Mouse (Mus musculus) testis, adult 2 months (tissue): ENCODE data around the gene Pawr. TPM values are rescaled to one million over a fixed set of nuclear protein-coding genes. Genes with fewer than 3 reads are reported as not detected.

Experiments used
- H3K27ac ChIP-seq: fragments of 200-500 bp; 2 replicates; pipeline ENCODE4 v1.5.1; 2012; ENCODE audit warnings: low read depth, low read length; ENCODE audit not compliant: control insufficient read depth, insufficient read depth
- H3K27me3 ChIP-seq: fragments of 200-500 bp; 2 replicates; pipeline ENCODE4 v1.6.1; 2012; ENCODE audit warnings: mild to moderate bottlenecking, low read length, moderate library complexity; ENCODE audit not compliant: control insufficient read depth, insufficient read depth
- H3K36me3 ChIP-seq: fragments of 200-500 bp; 2 replicates; pipeline ENCODE4 v1.6.1; 2012; ENCODE audit warnings: mild to moderate bottlenecking, low read length; ENCODE audit not compliant: control insufficient read depth, insufficient read depth
- H3K4me1 ChIP-seq: fragments of 200-500 bp; 2 replicates; pipeline ENCODE4 v1.6.1; 2012; ENCODE audit warnings: low read length; ENCODE audit not compliant: control insufficient read depth, insufficient read depth
- H3K4me3 ChIP-seq: fragments of 200-500 bp; 2 replicates; pipeline ENCODE4 v1.5.1; 2012; ENCODE audit warnings: low read depth, mild to moderate bottlenecking, low read length, moderate library complexity, mixed read lengths; ENCODE audit not compliant: control insufficient read depth
- CTCF ChIP-seq: fragments of 200-500 bp; IDR thresholded peaks from 2 replicates; pipeline ENCODE4 v1.5.1; 2012; ENCODE audit warnings: low read depth, mild to moderate bottlenecking, inconsistent platforms, low read length, moderate library complexity; ENCODE audit not compliant: control insufficient read depth, insufficient read depth, insufficient replicate concordance
- POLR2A ChIP-seq: fragments of 200-500 bp; IDR thresholded peaks from 2 replicates; pipeline ENCODE4 v1.6.1; 2012; ENCODE audit warnings: low read depth, mild to moderate bottlenecking, inconsistent platforms, low read length, moderate library complexity; ENCODE audit not compliant: control insufficient read depth
- polyA plus RNA-seq: library from polyadenylated mRNA; depleted of rRNA; stranded (reverse); fragments of >200 nt; gene quantifications from 2 replicates; pipeline ENCODE4 v1.2.3, GENCODE M21; 2012

The Pawr gene
- polyA plus RNA-seq, 1 experiment = 0.91 TPM

- Histone ChIP-seq H3K36me3 (no peaks in the 10 kb centered on the region), H3K4me3 (peak overlapping the region; percentile 88), H3K4me1 (peaks cover 5% of the 10 kb centered on the region)
These were observed 935 bp downstream of the Pawr start for GRCm38 (mm10) chr10:108332571-108333541.

GRCm38 (mm10) chr10:108333642-108334041 lies 1.7 kb downstream of the Pawr start:
- no peaks in the 10 kb centered on the region for H3K27me3 ChIP-seq
- TF ChIP-seq CTCF (no peak), POLR2A (no peak)
- peaks cover 5% of the 10 kb centered on the region for H3K4me1 ChIP-seq
- H3K4me3 ChIP-seq = peak overlapping the region; percentile 88
- no peaks in the 10 kb centered on the region for H3K36me3 ChIP-seq
- peak overlapping the region; percentile 29; the same call in 1 of the 2 replicates for H3K27ac ChIP-seq

More at GRCm38 (mm10) chr10:108332571-108333541, 935 bp downstream of the Pawr start:
- Histone ChIP-seq H3K27me3 (no peaks in the 10 kb centered on the region), H3K27ac (peak overlapping the region; percentile 42; the same call in 1 of the 2 replicates)
- TF ChIP-seq POLR2A (no peak), CTCF (no peak)

- no peaks in the 10 kb centered on the region for H3K27me3 ChIP-seq
- H3K27ac ChIP-seq = no peak overlapping the region
- H3K4me3 ChIP-seq = no peak overlapping the region
- peaks cover 5% of the 10 kb centered on the region for H3K4me1 ChIP-seq
- TF ChIP-seq CTCF = no peak
- no peak for TF ChIP-seq POLR2A
- no peaks in the 10 kb centered on the region for H3K36me3 ChIP-seq
These were observed 2.2 kb downstream of the Pawr start for GRCm38 (mm10) chr10:108334096-108334495.

- Histone ChIP-seq H3K4me1 (peaks cover 5% of the 10 kb centered on the region), H3K27me3 (no peaks in the 10 kb centered on the region), H3K4me3 (no peak overlapping the region), H3K27ac (no peak overlapping the region), H3K36me3 (no peaks in the 10 kb centered on the region)
- TF ChIP-seq POLR2A (no peak), CTCF (no peak)
These were observed 3.9 kb downstream of the Pawr start for GRCm38 (mm10) chr10:108335736-108336292.

- Histone ChIP-seq H3K4me1 (peaks cover 2% of the 10 kb centered on the region), H3K27me3 (no peaks in the 10 kb centered on the region), H3K36me3 (no peaks in the 10 kb centered on the region), H3K4me3 (no peak overlapping the region), H3K27ac (no peak overlapping the region)
- no peak for TF ChIP-seq CTCF
- TF ChIP-seq POLR2A = no peak
These were observed 4.7 kb downstream of the Pawr start for GRCm38 (mm10) chr10:108336581-108336980.

- Histone ChIP-seq H3K36me3 (no peaks in the 10 kb centered on the region), H3K4me1 (no peaks in the 10 kb centered on the region; the same call in 1 of the 2 replicates), H3K27me3 (no peaks in the 10 kb centered on the region), H3K4me3 (no peak overlapping the region), H3K27ac (no peak overlapping the region)
- TF ChIP-seq POLR2A (no peak), CTCF (no peak)
These were observed 6.4 kb downstream of the Pawr start for GRCm38 (mm10) chr10:108338055-108338961.

- H3K4me1 ChIP-seq = no peaks in the 10 kb centered on the region
- TF ChIP-seq CTCF = no peak
- no peak for TF ChIP-seq POLR2A
- no peaks in the 10 kb centered on the region for H3K36me3 ChIP-seq
- no peak overlapping the region for H3K4me3 ChIP-seq
- no peaks in the 10 kb centered on the region for H3K27me3 ChIP-seq
- H3K27ac ChIP-seq = no peak overlapping the region
These were observed 7.2 kb downstream of the Pawr start for GRCm38 (mm10) chr10:108339118-108339517.
